Mouse (Mus musculus) liver, adult 2 months (tissue): ENCODE results near the gene Fcer1g. TPM values are rescaled to one million over a fixed set of nuclear protein-coding genes. Genes with fewer than 3 reads are reported as not detected.

ENCODE experiments used
- DNase-seq: peaks from one replicate; pipeline ENCODE4 v3.0.0-alpha.2; 2011; ENCODE audit warnings: low read depth, low spot score; ENCODE audit errors: extremely low read depth
- H3K27ac ChIP-seq: fragments of 200-500 bp; replicated peaks from 2 replicates; pipeline ENCODE4 v1.5.1; 2012; ENCODE audit warnings: low read depth, mild to moderate bottlenecking, control low read depth, inconsistent platforms, low read length; ENCODE audit not compliant: insufficient read depth
- H3K27me3 ChIP-seq: fragments of 200-500 bp; 2 replicates; pipeline ENCODE4 v1.6.1; 2012; ENCODE audit warnings: mild to moderate bottlenecking, moderate library complexity, low read length, inconsistent platforms; ENCODE audit not compliant: control insufficient read depth, insufficient read depth
- H3K36me3 ChIP-seq: fragments of 200-500 bp; 2 replicates; pipeline ENCODE4 v1.6.1; 2012; ENCODE audit warnings: low read length, inconsistent platforms; ENCODE audit not compliant: control insufficient read depth, insufficient read depth
- H3K4me1 ChIP-seq: fragments of 200-500 bp; 2 replicates; pipeline ENCODE4 v1.6.1; 2011; ENCODE audit warnings: low read length; ENCODE audit not compliant: control insufficient read depth, insufficient read depth
- H3K4me3 ChIP-seq: fragments of 200-500 bp; 2 replicates; pipeline ENCODE4 v1.5.1; 2011; ENCODE audit warnings: low read depth, mild to moderate bottlenecking, control low read depth, low read length, moderate library complexity; ENCODE audit not compliant: insufficient read depth
- H3K79me2 ChIP-seq: fragments of 200-500 bp; 2 replicates; pipeline ENCODE4 v1.6.1; 2012; ENCODE audit warnings: inconsistent platforms, mild to moderate bottlenecking, low read length, moderate library complexity; ENCODE audit not compliant: control insufficient read depth, insufficient read depth
- H3K9ac ChIP-seq: fragments of 200-500 bp; 2 replicates; pipeline ENCODE4 v1.6.1; 2012; ENCODE audit warnings: low read depth, mild to moderate bottlenecking, control low read depth, inconsistent platforms, low read length
- CTCF ChIP-seq: fragments of 200-500 bp; IDR thresholded peaks from 2 replicates; pipeline ENCODE4 v1.5.1; 2011; ENCODE audit warnings: low read depth, low read length, control low read depth
- POLR2A ChIP-seq: fragments of 200-500 bp; IDR thresholded peaks from 2 replicates; pipeline ENCODE4 v1.6.1; 2011; ENCODE audit warnings: low read length, control low read depth; ENCODE audit not compliant: insufficient read depth; ENCODE audit errors: extremely low read depth
- WGBS: fragments of 180-500 bp; shearing (Covaris S2); methylation state at CpG from one replicate; pipeline ENCODE4 v1.1.7; 2018; 5-methylcytosine and 5-hydroxymethylcytosine counted together
- polyA plus RNA-seq: library from polyadenylated mRNA; depleted of rRNA; stranded (reverse); fragments of >200 nt; gene quantifications from 2 replicates; pipeline ENCODE4 v1.2.3, GENCODE M21; 2012
- total RNA-seq: library from RNA; depleted of rRNA; stranded (reverse); fragments of >200 nt; gene quantifications from 2 replicates; pipeline ENCODE4 v1.2.3, GENCODE M21; 2014

Gene Fcer1g
- total and polyA plus RNA-seq, 2 experiments: 6.4 to 50.7 TPM

- Histone ChIP-seq H3K4me3 (no peak overlapping the region), H3K36me3 (no peaks in the 10 kb centered on the region), H3K27me3 (no peaks in the 10 kb centered on the region), H3K9ac (no peak overlapping the region), H3K79me2 (no peaks in the 10 kb centered on the region), H3K27ac (no peak overlapping the region), H3K4me1 (peaks cover 12% of the 10 kb centered on the region)
- DNase-seq: no peak
- 88% methylated on average over 4 of the region's 4 CpGs for WGBS
- no peak for TF ChIP-seq CTCF
- TF ChIP-seq POLR2A: no peak
Observed at GRCm38 (mm10) chr1:171209409-171209808, 24.8 kb downstream of the Fcer1g start.

GRCm38 (mm10) chr1:171205704-171206493 lies 28.3 kb downstream of the Fcer1g start:
- no peaks in the 10 kb centered on the region for H3K79me2 ChIP-seq
- peaks cover 9% of the 10 kb centered on the region for H3K4me1 ChIP-seq
- no peak overlapping the region for H3K27ac ChIP-seq
- no peak overlapping the region for H3K9ac ChIP-seq
- no peak for DNase-seq
- no peaks in the 10 kb centered on the region for H3K36me3 ChIP-seq
- no peaks in the 10 kb centered on the region for H3K27me3 ChIP-seq
- H3K4me3 ChIP-seq: no peak overlapping the region
- TF ChIP-seq POLR2A: no peak
- WGBS: 79% methylated on average over 6 of the region's 6 CpGs

GRCm38 (mm10) chr1:171204249-171204644 lies 29.9 kb downstream of the Fcer1g start:
- WGBS: 22% methylated on average over 7 of the region's 7 CpGs
- TF ChIP-seq POLR2A (no peak), CTCF (no peak)
- Histone ChIP-seq H3K27ac (no peak overlapping the region), H3K4me3 (no peak overlapping the region), H3K36me3 (no peaks in the 10 kb centered on the region), H3K27me3 (no peaks in the 10 kb centered on the region), H3K4me1 (peaks cover 9% of the 10 kb centered on the region), H3K79me2 (no peaks in the 10 kb centered on the region), H3K9ac (no peak overlapping the region)
- DNase-seq: peak; percentile 100

GRCm38 (mm10) chr1:171203471-171204248 lies 30.5 kb downstream of the Fcer1g start:
- H3K4me3 ChIP-seq: no peak overlapping the region; the same call in 1 of the 2 replicates
- peaks cover 9% of the 10 kb centered on the region for H3K4me1 ChIP-seq
- no peaks in the 10 kb centered on the region for H3K36me3 ChIP-seq
- TF ChIP-seq CTCF (no peak), POLR2A (no peak)
- H3K27ac ChIP-seq: peak overlapping the region; percentile 90
- DNase-seq: peak; percentile 96
- no peaks in the 10 kb centered on the region for H3K79me2 ChIP-seq
- WGBS: 16% methylated on average over 11 of the region's 11 CpGs
- peak overlapping the region; percentile 56; the same call in 1 of the 2 replicates for H3K9ac ChIP-seq
- no peaks in the 10 kb centered on the region for H3K27me3 ChIP-seq

GRCm38 (mm10) chr1:171200769-171201168 lies 33.4 kb downstream of the Fcer1g start:
- H3K36me3 ChIP-seq: no peaks in the 10 kb centered on the region
- no peak overlapping the region for H3K9ac ChIP-seq
- peaks cover 11% of the 10 kb centered on the region for H3K4me1 ChIP-seq
- no peaks in the 10 kb centered on the region for H3K27me3 ChIP-seq
- H3K27ac ChIP-seq: no peak overlapping the region
- WGBS: 95% methylated on average over 1 of the region's 1 CpGs
- TF ChIP-seq CTCF (no peak), POLR2A (no peak)
- no peak for DNase-seq
- H3K79me2 ChIP-seq: 0 out of 2 replicates have a peak, but pooled peaks cover 2% of the 10 kb centered on the region
- no peak overlapping the region for H3K4me3 ChIP-seq
